Mouse (Mus musculus): ENCODE data around the gene Hnrnph1.
A peak's percentile ranks its signal among the peaks of the same experiment; 100 is the strongest.

DNA sequence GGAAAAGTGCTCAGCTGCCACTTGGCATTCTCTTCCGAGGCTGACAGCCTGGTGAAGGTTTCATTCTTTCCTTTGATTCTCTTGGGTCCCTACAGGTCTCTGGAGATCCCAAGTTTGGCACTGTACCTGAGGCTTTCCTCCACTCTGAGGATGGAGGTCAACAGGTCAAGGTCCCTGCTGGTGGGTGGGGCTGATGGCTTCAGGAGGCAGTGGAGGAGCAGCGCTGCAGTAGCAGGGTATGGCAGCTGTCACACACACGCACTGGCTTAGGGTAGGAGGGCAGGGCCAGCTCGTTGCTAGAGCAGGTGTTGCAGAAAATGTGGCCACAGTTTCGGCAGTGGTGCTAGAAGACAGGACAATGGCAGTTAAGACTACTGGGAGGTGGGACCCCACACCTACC, 12.8 kb downstream of the Hnrnph1 start:
- TF ChIP-seq CTCF (IDR thresholded peaks at IDR 0.05; ENCODE audit: control insufficient read depth, insufficient read depth, insufficient replicate concordance, low read depth, low read length): peak; percentile 20; the same call in 1 of the 2 replicates
- no peak; the same call in 1 of the 2 replicates for TF ChIP-seq POLR2A (IDR thresholded peaks at IDR 0.05; ENCODE audit: control insufficient read depth, low read depth, low read length)
